Mouse (Mus musculus): ENCODE measurements around the gene Mkln1.

- TF ChIP-seq POLR2A (IDR thresholded peaks at IDR 0.05; ENCODE audit: borderline replicate concordance, control insufficient read depth, low read depth, low read length) (no peak), CTCF (IDR thresholded peaks at IDR 0.05; ENCODE audit: control insufficient read depth, insufficient read depth, low read length) (no peak)
These were observed 102.2 kb downstream of the Mkln1 start for GRCm38 (mm10) chr6:31500691-31501090.

All from bone marrow, adult 2 months (tissue).